Mouse (Mus musculus) liver, embryonic 15.5 days (tissue): Measurements from ENCODE around the gene Exosc10. TPM values are rescaled to one million over a fixed set of nuclear protein-coding genes. Genes with fewer than 3 reads are reported as not detected.

Experiments used
- polyA plus RNA-seq: library from polyadenylated mRNA; unstranded; fragments of >200 nt; fragmentation: Nextera tagmentation; extraction: Ambion mirVana; gene quantifications from 2 replicates; pipeline ENCODE4 v1.2.1, GENCODE M21; 2015

The Exosc10 gene
- polyA plus RNA-seq, 1 experiment from 2014 or later = 31.9 TPM

Other genes starting within 250 kb of the Exosc10 start
- gene Ubiad1, start 113.7 kb upstream of the Exosc10 start, polyA plus RNA-seq = 11.6 and 12.6 TPM in 2 replicates
- gene Mtor, start 109.8 kb upstream of the Exosc10 start, polyA plus RNA-seq = 8.7 and 10.3 TPM in 2 replicates
- gene Angptl7, start 58.0 kb upstream of the Exosc10 start, polyA plus RNA-seq = 0.45 and 0.58 TPM in 2 replicates
- 128 and 137 TPM in 2 replicates for gene Srm, start 33.1 kb downstream of the Exosc10 start, polyA plus RNA-seq
- gene Masp2, start 44.1 kb downstream of the Exosc10 start, polyA plus RNA-seq = 44.5 and 56.0 TPM in 2 replicates
- 126 and 128 TPM in 2 replicates for gene Tardbp, start 68.6 kb downstream of the Exosc10 start, polyA plus RNA-seq
- gene Gm572, start 84.9 kb downstream of the Exosc10 start, polyA plus RNA-seq = not detected in 2 replicates
- 0.45 and 0.48 TPM in 2 replicates for gene Casz1, start 246.0 kb downstream of the Exosc10 start, polyA plus RNA-seq